Mouse (Mus musculus): Measurements from ENCODE around the gene Scarb2.

GRCm38 (mm10) chr5:92503856-92504618 lies 2.6 kb downstream of the Scarb2 start:
- TF ChIP-seq POLR2A (IDR thresholded peaks at IDR 0.05; ENCODE audit: insufficient read depth, low read depth, low read length) = no peak
- TF ChIP-seq CTCF (IDR thresholded peaks at IDR 0.05) = no peak
